Mouse (Mus musculus): ENCODE data around the gene Cyp2t4.

DNA sequence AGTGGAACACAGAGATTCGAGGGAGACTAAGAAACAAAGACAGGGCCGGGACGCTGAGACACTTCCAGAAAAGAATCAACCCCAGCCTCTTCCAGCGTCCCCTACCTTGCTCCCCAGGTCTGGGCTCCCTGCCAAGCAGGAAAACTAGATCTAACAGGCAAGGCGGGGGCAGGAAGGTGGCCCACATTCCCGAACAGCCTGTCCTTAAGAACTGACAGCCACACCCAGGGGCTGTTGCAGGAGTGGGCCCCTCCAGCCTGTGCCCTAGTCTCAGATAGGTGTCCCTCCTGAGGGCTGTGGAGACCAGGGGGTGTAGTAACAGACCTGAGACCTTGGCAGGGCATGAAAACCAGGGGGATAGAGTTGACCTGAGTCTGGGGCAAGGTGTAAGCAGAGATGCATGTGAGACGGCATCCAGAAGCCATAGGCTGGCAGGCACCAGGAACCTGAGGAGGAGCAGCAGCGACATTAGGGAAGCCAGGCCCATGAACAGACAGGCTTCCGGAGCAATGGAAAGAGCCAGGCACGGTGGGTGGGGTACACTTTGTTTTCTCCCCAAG is at the start of gene Cyp2t4:
- TF ChIP-seq CTCF (IDR thresholded peaks at IDR 0.05; ENCODE audit: low read depth) (no peak), EP300 (IDR thresholded peaks at IDR 0.05; ENCODE audit: low read depth) (no peak)

Data from heart, postnatal 0 days (tissue).